Mouse (Mus musculus) cerebellum, postnatal 25 days (tissue): ENCODE results near the gene Ago3.

ENCODE experiments used
- DNase-seq, 2 experiments: peaks; one replicate each; pipeline ENCODE4 v3.0.0; 2021; ENCODE audit warnings: mixed read lengths in 2 of 2

The Ago3 gene

DNA sequence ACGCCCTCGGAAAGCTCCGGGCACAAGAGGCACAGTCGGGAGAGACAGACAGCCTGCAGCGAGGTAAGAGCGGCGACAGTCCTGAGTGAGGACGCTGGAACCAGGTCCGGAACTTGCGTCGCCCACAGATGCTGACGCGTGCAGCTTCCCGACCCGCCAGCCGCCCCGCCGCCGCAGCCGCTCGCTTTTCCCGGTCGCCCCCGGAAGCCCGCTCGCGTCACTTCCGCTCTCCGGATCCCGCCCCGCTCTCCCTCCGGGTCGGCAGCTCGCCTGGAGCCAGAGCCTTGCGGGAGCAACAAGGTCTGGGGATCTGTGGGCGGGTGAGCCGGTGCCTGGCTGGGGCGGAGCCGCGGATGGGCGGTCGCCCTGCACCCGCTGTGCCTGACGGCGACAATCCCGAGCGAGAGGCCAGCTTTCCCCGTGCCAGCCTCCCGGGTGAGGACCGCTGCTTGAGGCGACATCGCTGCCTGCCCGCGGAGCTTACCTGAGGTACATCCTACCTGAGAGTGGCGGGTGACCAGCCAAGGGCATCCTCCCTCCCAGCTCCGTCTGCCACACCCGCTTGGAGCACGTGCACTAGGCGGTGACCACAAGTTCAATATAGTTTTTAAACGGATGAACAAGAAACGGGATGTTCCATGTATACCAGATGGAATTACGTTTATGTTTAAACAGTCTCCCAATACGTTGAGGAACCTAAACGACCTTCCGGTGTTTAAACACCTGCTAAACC is at the start of gene Ago3:
Gene Ago3 (minus strand): TSS at position 210 of the 733 bp plus-strand sequence.
- peak; percentile 97 to 98 for DNase-seq

DNA sequence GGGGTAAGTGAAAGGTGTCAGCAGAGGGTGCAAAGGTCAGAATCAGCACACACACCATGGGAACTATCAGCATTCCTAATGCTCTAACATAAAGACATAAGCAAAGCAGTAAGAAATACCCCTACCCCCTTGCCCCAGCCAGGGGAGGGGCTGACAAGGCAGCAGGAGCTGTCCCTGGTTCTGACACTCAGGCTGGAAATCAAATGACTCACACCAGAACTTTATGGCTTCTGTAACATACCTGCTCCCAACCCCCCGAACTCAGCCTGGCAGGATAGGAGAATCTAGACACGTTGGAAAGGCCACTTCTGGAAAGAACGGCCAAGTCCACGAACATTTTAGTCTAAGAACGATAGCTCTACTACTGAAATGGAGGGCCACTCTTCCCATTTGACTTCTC is 43.7 kb upstream of the Ago3 start:
- DNase-seq: no peak

GRCm38 (mm10) chr4:126469334-126469733 is 40.0 kb upstream of the Ago3 start:
- DNase-seq: no peak

- DNase-seq: no peak
These were observed 39.6 kb upstream of the Ago3 start for GRCm38 (mm10) chr4:126468925-126469324.

DNA sequence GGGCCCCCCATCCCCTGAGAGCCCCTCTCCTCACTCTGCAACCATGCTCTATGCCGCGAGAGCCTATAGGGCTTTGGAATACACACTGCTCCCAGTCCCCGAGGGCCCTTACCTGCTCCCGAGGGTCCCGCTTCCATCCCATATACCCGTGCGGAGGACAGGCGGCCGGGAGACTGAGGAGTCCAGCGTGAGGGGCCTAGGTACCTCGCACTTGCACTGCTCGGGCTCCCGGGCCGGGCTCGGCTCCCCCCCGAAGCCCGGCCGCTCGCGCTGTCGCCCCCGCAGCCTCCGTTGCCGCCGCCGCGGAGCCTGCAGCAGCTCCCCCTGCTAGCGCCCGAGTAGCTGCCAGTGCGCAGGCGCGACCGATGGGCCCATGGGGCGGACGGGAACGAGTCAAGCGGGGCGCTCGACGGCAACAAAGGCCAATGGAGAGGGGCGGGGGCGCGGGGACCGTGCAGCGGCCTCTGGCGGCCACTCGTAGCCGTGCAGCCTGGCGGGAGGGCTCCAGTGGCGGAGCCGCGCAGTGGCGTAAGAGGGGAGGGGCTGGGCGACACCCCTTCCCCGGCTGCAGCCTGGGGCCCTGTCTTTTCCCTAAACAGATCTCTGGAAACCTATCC is 39.0 kb upstream of the Ago3 start, which contains the start of gene Ago1:
Gene Ago1 (minus strand): TSS at position 299 of the 617 bp plus-strand sequence.
- peak; percentile 96 to 97 for DNase-seq

DNA sequence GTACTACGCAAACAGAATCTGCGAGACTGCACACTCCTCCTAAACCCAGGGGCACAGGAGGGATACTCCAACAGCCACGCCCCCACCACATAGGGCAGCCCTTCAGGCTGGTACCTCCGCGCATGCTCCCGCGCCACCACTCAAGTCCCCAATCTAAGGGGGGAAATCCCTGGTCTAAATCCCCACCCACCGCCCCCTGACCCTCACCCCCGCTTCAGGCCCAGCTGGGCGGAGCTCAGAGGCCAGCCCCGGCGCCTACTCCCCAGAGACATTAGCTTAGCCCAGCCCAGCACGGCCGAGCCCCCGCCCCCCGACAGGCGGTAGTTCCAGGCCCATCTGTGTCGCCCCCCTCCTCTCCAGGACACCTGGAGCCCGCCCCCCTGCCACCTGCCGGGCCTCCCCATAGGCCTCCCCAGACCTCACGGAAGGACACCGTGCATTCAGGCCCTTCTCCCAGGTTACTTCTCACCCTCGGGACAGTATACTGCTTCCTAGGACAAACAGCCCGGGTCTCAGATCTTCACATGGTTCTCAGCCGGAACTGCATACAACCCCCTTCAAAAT is 38.4 kb upstream of the Ago3 start:
- peak; percentile 45 to 67 for DNase-seq

- DNase-seq: no peak
These were observed 36.9 kb upstream of the Ago3 start for GRCm38 (mm10) chr4:126466251-126466750.

- peak in 1 of 2 experiments; percentile 23 for DNase-seq
These were observed 36.5 kb upstream of the Ago3 start for GRCm38 (mm10) chr4:126465843-126466242.

- no peak for DNase-seq
These were observed 35.5 kb upstream of the Ago3 start for GRCm38 (mm10) chr4:126464892-126465235.

- DNase-seq: no peak
These were observed 35.0 kb upstream of the Ago3 start for GRCm38 (mm10) chr4:126464189-126464891.

GRCm38 (mm10) chr4:126455441-126455840 is 26.1 kb upstream of the Ago3 start:
- DNase-seq: no peak

DNA sequence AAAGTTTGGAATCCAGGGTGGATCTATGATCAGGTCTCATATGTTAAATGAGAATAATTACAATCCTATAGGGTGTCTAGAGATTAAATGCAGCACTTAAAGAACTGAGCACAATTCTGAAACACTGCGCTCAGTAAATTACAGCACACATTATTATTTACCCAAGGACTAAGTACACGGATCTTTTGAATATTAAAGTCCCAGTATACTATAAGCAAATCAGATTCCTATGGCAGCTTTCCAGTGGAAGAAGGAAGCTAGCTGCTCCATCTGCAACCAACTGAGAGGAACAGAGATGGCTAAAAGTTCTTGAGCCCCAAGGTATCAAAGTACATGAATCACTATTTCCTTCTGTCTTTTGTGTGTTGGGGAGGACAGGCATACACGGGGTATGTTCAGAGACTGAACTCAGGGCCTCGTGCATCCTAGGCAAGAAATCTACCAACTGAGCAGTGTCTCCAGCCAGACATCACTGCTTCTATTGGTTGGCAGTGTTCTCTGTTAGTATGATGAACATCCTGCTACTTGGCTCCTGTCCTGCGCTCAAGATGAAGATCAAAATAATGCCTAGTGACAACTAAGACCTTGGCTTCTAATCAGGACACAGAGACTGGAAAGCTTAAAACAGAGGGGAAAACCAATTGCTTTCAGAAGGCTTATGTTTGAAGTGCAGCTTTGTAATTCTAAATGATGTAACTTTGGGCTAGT is 25.3 kb upstream of the Ago3 start:
- no peak for DNase-seq

DNA sequence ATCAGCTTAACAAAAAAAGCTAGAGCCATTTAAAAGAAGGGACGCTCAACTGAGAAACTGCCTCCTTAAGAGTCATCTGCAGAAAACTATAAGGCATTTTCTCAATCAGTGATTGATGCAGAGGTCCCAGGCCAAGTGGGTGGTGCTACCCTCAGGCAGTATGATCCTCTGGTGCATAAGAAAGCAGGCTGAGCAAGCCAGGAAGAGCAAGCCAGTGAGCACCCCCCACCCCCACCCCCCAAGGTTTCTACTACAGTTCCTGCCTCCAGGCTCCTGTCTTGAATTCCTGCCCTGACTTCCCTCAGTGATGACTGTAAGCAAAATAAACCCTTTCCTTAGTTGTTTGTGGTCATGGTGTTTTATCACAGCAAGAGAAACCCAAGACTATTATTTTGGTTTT is 20.9 kb upstream of the Ago3 start:
- DNase-seq: no peak

DNA sequence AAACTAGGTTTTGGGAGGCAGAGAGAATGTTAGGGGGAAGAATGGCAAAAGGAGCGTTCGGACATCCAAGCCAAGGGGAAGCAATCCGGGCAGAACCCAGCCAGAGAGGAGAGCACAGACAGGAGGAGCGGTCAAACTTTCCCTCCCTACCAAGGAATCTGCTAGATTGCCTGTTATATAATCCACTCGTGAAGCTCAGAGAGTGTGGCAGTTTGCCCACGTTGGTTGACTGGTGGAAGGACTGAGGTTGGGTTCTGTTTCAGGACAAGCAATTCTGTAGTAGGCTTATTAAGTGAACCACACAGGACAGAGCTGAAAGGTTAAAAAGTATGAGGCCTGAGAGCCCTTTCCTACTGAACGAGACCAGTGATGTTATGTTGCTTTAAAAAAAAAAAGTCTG is 17.8 kb upstream of the Ago3 start:
- no peak for DNase-seq

DNA sequence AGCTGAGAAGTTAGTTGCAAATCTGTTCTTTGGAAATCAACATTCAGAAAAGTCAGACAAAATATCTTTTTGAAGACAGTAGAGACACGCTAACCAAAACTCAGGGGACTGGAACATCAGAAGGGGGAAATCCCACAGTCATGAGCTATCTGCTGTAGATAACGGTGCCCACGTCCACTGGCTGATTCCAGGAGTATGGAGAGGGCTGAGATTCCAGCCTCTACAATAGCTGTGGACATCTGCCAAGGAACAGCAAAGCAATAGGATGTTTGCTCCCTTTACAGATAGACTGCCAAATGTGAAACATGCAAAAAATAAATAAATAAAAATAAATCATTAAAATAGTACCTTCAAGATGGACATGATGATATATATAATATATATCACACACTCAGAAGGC is 15.2 kb upstream of the Ago3 start:
- no peak for DNase-seq

DNA sequence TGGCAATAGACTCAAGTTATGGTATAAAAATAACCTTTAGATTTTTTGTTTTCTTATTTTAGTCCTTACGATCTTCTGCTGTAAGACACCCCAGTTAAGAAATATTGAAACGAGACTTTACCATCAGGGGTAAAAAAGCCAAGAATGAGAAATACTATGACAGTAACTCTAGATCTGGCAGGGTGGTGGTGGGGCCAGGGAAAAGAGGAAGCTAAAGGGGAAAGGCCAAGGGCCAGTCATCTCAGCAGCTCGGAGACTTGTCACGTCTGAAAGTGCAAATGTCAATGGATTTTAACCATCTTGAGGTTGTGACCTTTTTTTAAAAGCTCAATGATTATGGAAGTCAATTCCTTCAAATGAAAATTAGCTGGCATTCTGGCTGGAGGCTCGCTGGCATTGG is 8.9 kb upstream of the Ago3 start:
- DNase-seq: no peak

DNA sequence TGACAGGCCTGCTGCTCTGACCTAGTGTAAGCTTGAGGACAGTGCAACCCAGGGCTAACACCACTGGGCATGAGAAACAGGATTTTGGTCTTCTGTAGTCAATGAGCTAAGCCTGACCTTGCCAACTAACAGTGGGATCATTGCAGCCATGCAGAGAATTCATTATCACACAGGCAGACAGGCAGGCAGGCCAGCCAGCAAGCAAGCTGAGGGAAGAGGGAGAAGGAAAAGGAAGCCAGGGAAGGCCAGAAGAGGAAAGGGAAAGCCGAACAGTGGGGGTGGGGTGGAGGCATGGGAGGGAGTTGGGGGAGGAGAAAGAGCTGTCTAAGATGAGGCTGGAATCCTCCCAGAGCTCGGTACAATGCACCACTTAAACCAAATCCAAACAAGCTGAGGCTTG is 6.9 kb upstream of the Ago3 start:
- DNase-seq: peak; percentile 48 to 70

DNA sequence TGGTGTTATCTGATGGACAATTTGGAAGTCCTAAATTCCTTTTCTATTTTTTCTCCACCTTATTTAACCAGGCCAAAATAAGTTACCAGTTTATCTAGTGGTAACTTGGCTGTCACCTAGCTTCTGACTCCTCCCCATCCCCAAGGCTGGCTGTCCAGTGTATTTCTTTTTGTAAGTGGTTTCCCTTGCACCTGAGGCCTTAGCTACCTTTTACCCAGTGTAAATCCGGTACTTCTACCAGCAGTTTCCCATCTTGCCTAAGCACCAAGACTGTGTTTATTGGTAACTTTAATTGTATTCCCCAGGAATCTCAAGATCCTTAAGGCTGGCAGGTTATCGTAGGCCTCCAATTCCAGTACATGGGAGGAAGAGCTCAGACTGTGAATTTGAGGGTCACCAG is 4.7 kb upstream of the Ago3 start:
- DNase-seq: no peak

- DNase-seq: no peak
These were observed 3.8 kb upstream of the Ago3 start for GRCm38 (mm10) chr4:126433175-126433574.

DNA sequence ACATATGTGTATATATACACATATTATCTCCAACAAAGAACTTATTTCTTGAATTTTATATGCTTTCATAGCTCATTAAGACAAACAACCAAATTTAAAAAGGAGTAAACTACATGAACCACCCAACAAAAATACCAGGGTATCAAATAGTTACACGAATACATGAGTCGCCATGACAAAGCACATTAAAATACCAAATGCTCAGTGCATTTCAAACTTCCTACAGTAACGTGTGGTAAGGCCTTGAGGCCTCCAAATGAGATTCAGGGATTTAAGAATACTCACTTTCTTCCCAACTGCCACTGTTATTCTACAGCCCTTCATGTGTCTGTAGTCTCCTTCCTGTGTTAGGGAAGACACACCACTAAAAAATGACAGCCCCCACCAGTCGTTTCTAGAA is 2.4 kb upstream of the Ago3 start:
- DNase-seq: no peak

DNA sequence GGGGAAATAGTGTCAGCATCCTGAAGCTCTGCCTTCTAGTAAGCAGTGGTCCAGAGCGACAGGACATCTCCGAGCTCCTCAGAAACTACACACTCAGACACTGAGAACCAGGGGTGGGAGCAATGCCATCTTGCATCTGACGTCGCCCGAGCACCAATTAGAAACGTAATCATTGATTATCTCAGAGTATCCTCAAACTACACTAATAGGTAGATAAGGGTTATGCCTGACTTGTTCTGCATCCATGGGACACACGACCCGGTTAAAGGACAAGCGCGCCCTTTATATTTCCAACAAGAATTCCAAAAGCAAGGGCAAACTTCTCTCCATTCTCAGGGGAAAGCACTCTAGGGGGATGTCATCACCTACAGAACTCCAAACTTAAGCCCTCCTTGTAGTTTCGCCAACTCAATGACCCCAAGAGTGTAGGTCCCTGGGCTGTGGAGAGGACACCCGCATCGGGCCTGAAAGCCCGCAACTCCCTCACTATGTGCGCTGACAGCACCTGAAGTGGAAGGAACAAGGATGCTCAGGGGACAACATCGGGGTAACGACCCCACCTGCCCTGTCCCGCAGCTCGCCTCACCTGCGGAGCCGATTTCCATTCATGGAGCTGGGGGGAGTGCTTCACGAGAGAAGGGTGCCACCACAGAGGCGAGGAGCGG is 542 bp downstream of the Ago3 start:
- DNase-seq: no peak

DNA sequence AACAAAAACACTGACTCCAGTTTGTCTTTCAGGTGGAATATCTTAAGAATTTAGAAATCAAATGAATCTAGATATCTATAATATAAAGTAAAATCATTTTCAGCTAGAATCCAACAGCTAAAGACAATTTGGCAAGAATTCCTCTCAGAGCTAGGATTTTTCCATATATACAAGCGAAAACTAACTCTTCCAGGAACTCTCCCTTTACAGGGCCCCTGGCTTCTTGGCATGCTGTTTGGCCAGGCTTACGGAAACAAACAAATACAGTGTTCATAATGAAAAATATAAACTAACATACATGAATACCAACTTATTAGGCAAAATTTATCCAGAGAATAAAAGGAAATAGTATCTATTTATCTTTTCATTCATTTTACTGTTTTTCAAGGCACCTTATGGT is 5.5 kb downstream of the Ago3 start:
- no peak for DNase-seq
